Mouse (Mus musculus): ENCODE results near the gene A630076J17Rik. TPM values are rescaled to one million over a fixed set of nuclear protein-coding genes. Genes with fewer than 3 reads are reported as not detected.

The A630076J17Rik gene
- total RNA-seq, 4 experiments from 2014 or later, result not detected

- no peak for DNase-seq (ENCODE audit: low spot score in 2 of 2)
Observed at GRCm38 (mm10) chr3:107275996-107276395, 45.6 kb downstream of the A630076J17Rik start.

DNA sequence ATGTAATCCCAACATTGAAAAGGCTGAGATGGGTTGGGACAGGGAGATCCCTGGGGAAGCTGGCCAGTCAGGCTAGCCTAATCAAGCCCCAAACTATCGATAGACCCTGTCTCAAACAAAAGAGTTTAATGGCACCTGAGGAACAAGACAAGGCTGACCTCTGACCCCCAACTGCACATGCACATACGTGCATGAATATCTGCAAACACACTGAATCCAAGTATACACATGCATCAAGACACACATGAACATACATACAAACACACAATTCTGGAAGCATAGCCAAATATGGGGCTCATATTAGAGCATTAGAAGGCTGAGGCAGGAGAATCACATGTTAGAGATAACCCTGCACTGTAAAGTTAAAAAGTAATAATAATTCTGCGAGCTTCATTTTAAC lies 46.2 kb downstream of the A630076J17Rik start:
- DNase-seq (ENCODE audit: low spot score in 2 of 2), result no peak

DNA sequence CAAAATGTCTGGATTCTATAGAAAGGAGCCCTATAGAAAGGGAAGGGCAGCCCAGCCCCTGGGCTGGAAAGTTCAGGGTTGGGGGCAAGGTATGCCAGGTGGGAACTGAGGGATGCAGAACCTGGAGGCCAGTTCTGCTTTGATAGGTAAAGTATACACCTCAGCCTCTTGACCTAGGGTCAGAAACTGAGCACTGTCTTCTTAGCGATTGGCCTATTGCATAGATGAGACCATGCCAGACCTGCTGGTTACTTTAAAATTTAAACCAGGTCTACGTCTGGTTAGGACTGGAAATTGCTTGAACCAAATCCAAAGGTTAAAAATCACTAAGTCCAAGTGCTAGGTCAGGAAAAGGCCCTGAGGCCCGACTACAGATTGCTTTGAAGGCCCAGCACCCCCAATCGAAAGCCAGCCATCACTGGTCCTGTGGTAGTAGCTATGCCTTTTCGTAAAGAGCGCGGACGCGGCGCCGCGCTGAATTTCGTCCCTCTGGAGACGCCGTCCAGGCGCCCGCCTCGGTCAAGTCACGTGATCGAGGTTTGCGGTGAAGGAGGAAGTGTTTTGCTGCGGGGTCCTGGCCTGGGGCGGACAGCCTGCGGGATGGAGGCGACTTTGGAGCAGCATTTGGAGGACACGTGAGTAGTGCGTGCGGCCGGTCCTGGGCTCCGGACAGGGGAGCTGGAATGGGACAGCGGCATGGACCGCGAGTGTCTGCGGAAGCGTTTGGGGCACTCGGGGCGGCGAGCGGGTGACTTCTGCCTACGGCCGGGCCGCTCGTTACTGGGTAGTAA lies 48.3 kb downstream of the A630076J17Rik start, which contains the start of gene Lamtor5:
TSS of gene Lamtor5 (plus strand) at position 380 of the 791 bp plus-strand sequence.
- peak; percentile 86 to 90 for DNase-seq (ENCODE audit: low spot score in 2 of 2)

Other genes starting within 250 kb of the A630076J17Rik start
- gene Kcna3, start 194.4 kb upstream of the A630076J17Rik start, total RNA-seq (2022), result 10 to 100 TPM; 19.8 to 22.5 (median 21.0) TPM
- gene Kcna2, start 129.5 kb upstream of the A630076J17Rik start, total RNA-seq (2022), result 100 to 1,000 TPM in 2 of 4 experiments, 10 to 100 TPM in 2; 84.2 to 114 (median 96.6) TPM
- gene Kcna10, start 47.6 kb upstream of the A630076J17Rik start, total RNA-seq (2022), result not detected
- gene Cym, start 8.9 kb upstream of the A630076J17Rik start, total RNA-seq (2022), result under 1 TPM in 1 of 4 experiments, not detected in 3; 0.27 TPM
- gene Prok1, start 9.1 kb downstream of the A630076J17Rik start, total RNA-seq (2022), result under 1 TPM in 2 of 4 experiments, not detected in 2; 0.18 to 0.31 TPM
- 10 to 100 TPM; 59.9 to 73.1 (median 66.1) TPM for gene Lamtor5, start 48.2 kb downstream of the A630076J17Rik start, total RNA-seq (2022)
- gene Slc16a4, start 60.6 kb downstream of the A630076J17Rik start, total RNA-seq (2022), result 1 to 10 TPM in 3 of 4 experiments, under 1 TPM in 1; 0.62 to 1.6 (median 1.1) TPM
- 10 to 100 TPM; 26.1 to 29.9 (median 28.4) TPM for gene Rbm15, start 103.1 kb downstream of the A630076J17Rik start, total RNA-seq (2022)
- gene Kcnc4, start 228.9 kb downstream of the A630076J17Rik start, total RNA-seq (2022), result 10 to 100 TPM; 51.8 to 70.3 (median 61.7) TPM

Measured in layer of hippocampus, adult 8-10 months (tissue).